Mouse (Mus musculus) adrenal gland, adult 8-10 months (tissue): ENCODE data around the gene Prdm1. TPM values are rescaled to one million over a fixed set of nuclear protein-coding genes. Genes with fewer than 3 reads are reported as not detected.

Experiments used
- DNase-seq: peaks from one replicate; pipeline ENCODE4 v3.0.0; 2022
- total RNA-seq, 4 experiments: library from RNA; stranded (reverse); gene quantifications; 2 replicates each; pipeline ENCODE4 v1.2.4; 2022

Prdm1 gene
- total RNA-seq, 4 experiments from 2014 or later = 2.2 to 7.7 (median 5.6) TPM

- DNase-seq = no peak
Observed at GRCm38 (mm10) chr10:44492815-44493525, 35.3 kb downstream of the Prdm1 start.

GRCm38 (mm10) chr10:44490899-44491422 is 37.3 kb downstream of the Prdm1 start:
- no peak for DNase-seq

- DNase-seq = no peak
Observed at GRCm38 (mm10) chr10:44487132-44487531, 41.2 kb downstream of the Prdm1 start.

- no peak for DNase-seq
Observed at GRCm38 (mm10) chr10:44484077-44484476, 44.2 kb downstream of the Prdm1 start.

- DNase-seq = no peak
Observed at GRCm38 (mm10) chr10:44483116-44483515, 45.2 kb downstream of the Prdm1 start.

GRCm38 (mm10) chr10:44481379-44481778 is 46.9 kb downstream of the Prdm1 start:
- peak; percentile 37 for DNase-seq

GRCm38 (mm10) chr10:44479286-44479685 is 49.0 kb downstream of the Prdm1 start:
- no peak for DNase-seq

GRCm38 (mm10) chr10:44478091-44478490 is 50.2 kb downstream of the Prdm1 start:
- DNase-seq = no peak

GRCm38 (mm10) chr10:44477240-44477639 is 51.1 kb downstream of the Prdm1 start:
- DNase-seq = no peak

- no peak for DNase-seq
Observed at GRCm38 (mm10) chr10:44476523-44476922, 51.8 kb downstream of the Prdm1 start.

- no peak for DNase-seq
Observed at GRCm38 (mm10) chr10:44475376-44475775, 52.9 kb downstream of the Prdm1 start.

GRCm38 (mm10) chr10:44474256-44474655 is 54.0 kb downstream of the Prdm1 start:
- DNase-seq = peak; percentile 9

- no peak for DNase-seq
Observed at GRCm38 (mm10) chr10:44465618-44466017, 62.7 kb downstream of the Prdm1 start.

GRCm38 (mm10) chr10:44464563-44464962 is 63.7 kb downstream of the Prdm1 start:
- no peak for DNase-seq

- no peak for DNase-seq
Observed at GRCm38 (mm10) chr10:44463856-44464255, 64.4 kb downstream of the Prdm1 start.

- no peak for DNase-seq
Observed at GRCm38 (mm10) chr10:44462351-44462750, 66.0 kb downstream of the Prdm1 start.

- no peak for DNase-seq
Observed at GRCm38 (mm10) chr10:44461063-44461462, 67.2 kb downstream of the Prdm1 start.

GRCm38 (mm10) chr10:44460095-44460810 is 68.0 kb downstream of the Prdm1 start:
- peak; percentile 20 for DNase-seq

GRCm38 (mm10) chr10:44459321-44460000 is 68.8 kb downstream of the Prdm1 start:
- no peak for DNase-seq

GRCm38 (mm10) chr10:44458534-44459315 is 69.6 kb downstream of the Prdm1 start:
- peak; percentile 65 for DNase-seq

GRCm38 (mm10) chr10:44457791-44458533 is 70.3 kb downstream of the Prdm1 start:
- no peak for DNase-seq
